Mouse (Mus musculus): ENCODE measurements around the gene Olfr961. TPM values are rescaled to one million over a fixed set of nuclear protein-coding genes. Genes with fewer than 3 reads are reported as not detected.

Gene Olfr961
- polyA plus RNA-seq, 1 experiment from 2014 or later: not detected

GRCm38 (mm10) chr9:39623783-39624182, 21.1 kb upstream of the Olfr961 start:
- Histone ChIP-seq H3K4me2 (ENCODE audit: low read depth, low read length, severe bottlenecking) (no peak overlapping the region), H3K4me1 (replicated peaks; ENCODE audit: control insufficient read depth, insufficient read depth, low read length) (no peaks in the 10 kb centered on the region), H3K36me3 (ENCODE audit: control insufficient read depth, insufficient read depth, low read length) (no peaks in the 10 kb centered on the region), H3K9me3 (ENCODE audit: control insufficient read depth, low read length) (no peaks in the 10 kb centered on the region), H3K27ac (ENCODE audit: low read depth, low read length) (no peak overlapping the region), H3K9ac (ENCODE audit: low read length) (no peak overlapping the region), H3K27me3 (ENCODE audit: control insufficient read depth, insufficient read depth, low read length) (no peaks in the 10 kb centered on the region), H3K4me3 (ENCODE audit: low read depth, low read length) (no peak overlapping the region)
- 81% methylated on average over 3 of the region's 3 CpGs for WGBS
- DNase-seq (ENCODE audit: low spot score) (no peak), ATAC-seq (replicated peaks; ENCODE audit: low FRiP score) (no peak)

GRCm38 (mm10) chr9:39624711-39625110, 20.2 kb upstream of the Olfr961 start:
- ATAC-seq (replicated peaks; ENCODE audit: low FRiP score) (no peak), DNase-seq (ENCODE audit: low spot score) (no peak)
- Histone ChIP-seq H3K36me3 (ENCODE audit: control insufficient read depth, insufficient read depth, low read length) (no peaks in the 10 kb centered on the region), H3K9ac (ENCODE audit: low read length) (no peak overlapping the region), H3K9me3 (ENCODE audit: control insufficient read depth, low read length) (no peaks in the 10 kb centered on the region), H3K4me2 (ENCODE audit: low read depth, low read length, severe bottlenecking) (no peak overlapping the region), H3K27ac (ENCODE audit: low read depth, low read length) (no peak overlapping the region), H3K27me3 (ENCODE audit: control insufficient read depth, insufficient read depth, low read length) (no peaks in the 10 kb centered on the region), H3K4me1 (replicated peaks; ENCODE audit: control insufficient read depth, insufficient read depth, low read length) (no peaks in the 10 kb centered on the region), H3K4me3 (ENCODE audit: low read depth, low read length) (no peak overlapping the region)
- WGBS: 87% methylated on average over 2 of the region's 2 CpGs

GRCm38 (mm10) chr9:39629069-39629468, 15.8 kb upstream of the Olfr961 start:
- no peaks in the 10 kb centered on the region for H3K27me3 ChIP-seq (ENCODE audit: control insufficient read depth, insufficient read depth, low read length)
- H3K27ac ChIP-seq (ENCODE audit: low read depth, low read length): no peak overlapping the region
- no peaks in the 10 kb centered on the region for H3K36me3 ChIP-seq (ENCODE audit: control insufficient read depth, insufficient read depth, low read length)
- no peak overlapping the region for H3K4me3 ChIP-seq (ENCODE audit: low read depth, low read length)
- no peak overlapping the region for H3K9ac ChIP-seq (ENCODE audit: low read length)
- 85% methylated on average over 2 of the region's 2 CpGs for WGBS
- no peak for DNase-seq (ENCODE audit: low spot score)
- no peaks in the 10 kb centered on the region for H3K4me1 ChIP-seq (replicated peaks; ENCODE audit: control insufficient read depth, insufficient read depth, low read length)
- no peak for ATAC-seq (replicated peaks; ENCODE audit: low FRiP score)
- H3K4me2 ChIP-seq (ENCODE audit: low read depth, low read length, severe bottlenecking): no peak overlapping the region
- no peaks in the 10 kb centered on the region for H3K9me3 ChIP-seq (ENCODE audit: control insufficient read depth, low read length)

- Histone ChIP-seq H3K4me2 (ENCODE audit: low read depth, low read length, severe bottlenecking) (no peak overlapping the region), H3K4me1 (replicated peaks; ENCODE audit: control insufficient read depth, insufficient read depth, low read length) (no peaks in the 10 kb centered on the region), H3K27ac (ENCODE audit: low read depth, low read length) (no peak overlapping the region), H3K9me3 (ENCODE audit: control insufficient read depth, low read length) (no peaks in the 10 kb centered on the region), H3K36me3 (ENCODE audit: control insufficient read depth, insufficient read depth, low read length) (no peaks in the 10 kb centered on the region), H3K4me3 (ENCODE audit: low read depth, low read length) (no peak overlapping the region), H3K9ac (ENCODE audit: low read length) (no peak overlapping the region), H3K27me3 (ENCODE audit: control insufficient read depth, insufficient read depth, low read length) (no peaks in the 10 kb centered on the region)
- ATAC-seq (replicated peaks; ENCODE audit: low FRiP score) (no peak), DNase-seq (ENCODE audit: low spot score) (no peak)
- WGBS: 46% methylated on average over 4 of the region's 4 CpGs
Observed at GRCm38 (mm10) chr9:39633913-39634594, 10.8 kb upstream of the Olfr961 start.

- H3K4me1 ChIP-seq (replicated peaks; ENCODE audit: control insufficient read depth, insufficient read depth, low read length): no peaks in the 10 kb centered on the region
- H3K4me2 ChIP-seq (ENCODE audit: low read depth, low read length, severe bottlenecking): no peak overlapping the region
- no peaks in the 10 kb centered on the region for H3K27me3 ChIP-seq (ENCODE audit: control insufficient read depth, insufficient read depth, low read length)
- H3K27ac ChIP-seq (ENCODE audit: low read depth, low read length): no peak overlapping the region
- no peak overlapping the region for H3K4me3 ChIP-seq (ENCODE audit: low read depth, low read length)
- no peaks in the 10 kb centered on the region for H3K9me3 ChIP-seq (ENCODE audit: control insufficient read depth, low read length)
- H3K36me3 ChIP-seq (ENCODE audit: control insufficient read depth, insufficient read depth, low read length): no peaks in the 10 kb centered on the region
- ATAC-seq (replicated peaks; ENCODE audit: low FRiP score) (no peak), DNase-seq (ENCODE audit: low spot score) (no peak)
- WGBS: 89% methylated on average over 4 of the region's 4 CpGs
- no peak overlapping the region for H3K9ac ChIP-seq (ENCODE audit: low read length)
Observed at GRCm38 (mm10) chr9:39647382-39647781, 2.5 kb downstream of the Olfr961 start.

- H3K9ac ChIP-seq (ENCODE audit: low read length): no peak overlapping the region
- no peaks in the 10 kb centered on the region for H3K27me3 ChIP-seq (ENCODE audit: control insufficient read depth, insufficient read depth, low read length)
- no peak for ATAC-seq (replicated peaks; ENCODE audit: low FRiP score)
- no peak overlapping the region for H3K4me3 ChIP-seq (ENCODE audit: low read depth, low read length)
- no peak for DNase-seq (ENCODE audit: low spot score)
- H3K9me3 ChIP-seq (ENCODE audit: control insufficient read depth, low read length): no peaks in the 10 kb centered on the region
- H3K36me3 ChIP-seq (ENCODE audit: control insufficient read depth, insufficient read depth, low read length): no peaks in the 10 kb centered on the region
- no peaks in the 10 kb centered on the region for H3K4me1 ChIP-seq (replicated peaks; ENCODE audit: control insufficient read depth, insufficient read depth, low read length)
- 77% methylated on average over 6 of the region's 6 CpGs for WGBS
- no peak overlapping the region for H3K4me2 ChIP-seq (ENCODE audit: low read depth, low read length, severe bottlenecking)
- no peak overlapping the region for H3K27ac ChIP-seq (ENCODE audit: low read depth, low read length)
Observed at GRCm38 (mm10) chr9:39654756-39655396, 10.0 kb downstream of the Olfr961 start.

GRCm38 (mm10) chr9:39666905-39667304, 22.0 kb downstream of the Olfr961 start, which contains the start of gene Olfr963:
Olfr963 (plus strand) TSS chr9:39667205.
- Histone ChIP-seq H3K27ac (ENCODE audit: low read depth, low read length) (no peak within 1 kb of the TSS), H3K9me3 (ENCODE audit: control insufficient read depth, low read length) (no peaks in the 10 kb centered on the region), H3K9ac (ENCODE audit: low read length) (no peak within 1 kb of the TSS), H3K4me1 (replicated peaks; ENCODE audit: control insufficient read depth, insufficient read depth, low read length) (no peaks in the 10 kb centered on the region), H3K36me3 (ENCODE audit: control insufficient read depth, insufficient read depth, low read length) (no peaks in the 10 kb centered on the region), H3K4me2 (ENCODE audit: low read depth, low read length, severe bottlenecking) (no peak within 1 kb of the TSS), H3K4me3 (ENCODE audit: low read depth, low read length) (no peak within 1 kb of the TSS), H3K27me3 (ENCODE audit: control insufficient read depth, insufficient read depth, low read length) (no peaks in the 10 kb centered on the region)
- ATAC-seq (replicated peaks; ENCODE audit: low FRiP score) (no peak), DNase-seq (ENCODE audit: low spot score) (no peak)
- 91% methylated on average over 1 of the region's 1 CpGs for WGBS

- 86% methylated on average over 2 of the region's 2 CpGs for WGBS
- Histone ChIP-seq H3K4me3 (ENCODE audit: low read depth, low read length) (no peak overlapping the region), H3K36me3 (ENCODE audit: control insufficient read depth, insufficient read depth, low read length) (no peaks in the 10 kb centered on the region), H3K4me2 (ENCODE audit: low read depth, low read length, severe bottlenecking) (no peak overlapping the region), H3K4me1 (replicated peaks; ENCODE audit: control insufficient read depth, insufficient read depth, low read length) (no peaks in the 10 kb centered on the region), H3K9me3 (ENCODE audit: control insufficient read depth, low read length) (no peaks in the 10 kb centered on the region), H3K27ac (ENCODE audit: low read depth, low read length) (no peak overlapping the region), H3K27me3 (ENCODE audit: control insufficient read depth, insufficient read depth, low read length) (no peaks in the 10 kb centered on the region), H3K9ac (ENCODE audit: low read length) (no peak overlapping the region)
- DNase-seq (ENCODE audit: low spot score): no peak
- no peak for ATAC-seq (replicated peaks; ENCODE audit: low FRiP score)
Observed at GRCm38 (mm10) chr9:39669723-39670122, 24.8 kb downstream of the Olfr961 start.

GRCm38 (mm10) chr9:39674820-39675219, 29.9 kb downstream of the Olfr961 start:
- no peak overlapping the region for H3K27ac ChIP-seq (ENCODE audit: low read depth, low read length)
- ATAC-seq (replicated peaks; ENCODE audit: low FRiP score) (no peak), DNase-seq (ENCODE audit: low spot score) (no peak)
- H3K27me3 ChIP-seq (ENCODE audit: control insufficient read depth, insufficient read depth, low read length): no peaks in the 10 kb centered on the region
- no peaks in the 10 kb centered on the region for H3K9me3 ChIP-seq (ENCODE audit: control insufficient read depth, low read length)
- H3K9ac ChIP-seq (ENCODE audit: low read length): no peak overlapping the region
- WGBS: 85% methylated on average over 2 of the region's 2 CpGs
- no peaks in the 10 kb centered on the region for H3K36me3 ChIP-seq (ENCODE audit: control insufficient read depth, insufficient read depth, low read length)
- H3K4me2 ChIP-seq (ENCODE audit: low read depth, low read length, severe bottlenecking): no peak overlapping the region
- H3K4me3 ChIP-seq (ENCODE audit: low read depth, low read length): no peak overlapping the region
- no peaks in the 10 kb centered on the region for H3K4me1 ChIP-seq (replicated peaks; ENCODE audit: control insufficient read depth, insufficient read depth, low read length)

All from forebrain, embryonic 11.5 days (tissue).